12 mouse cellular contexts compared by ENCODE assay signal in the genomic region with DNA sequence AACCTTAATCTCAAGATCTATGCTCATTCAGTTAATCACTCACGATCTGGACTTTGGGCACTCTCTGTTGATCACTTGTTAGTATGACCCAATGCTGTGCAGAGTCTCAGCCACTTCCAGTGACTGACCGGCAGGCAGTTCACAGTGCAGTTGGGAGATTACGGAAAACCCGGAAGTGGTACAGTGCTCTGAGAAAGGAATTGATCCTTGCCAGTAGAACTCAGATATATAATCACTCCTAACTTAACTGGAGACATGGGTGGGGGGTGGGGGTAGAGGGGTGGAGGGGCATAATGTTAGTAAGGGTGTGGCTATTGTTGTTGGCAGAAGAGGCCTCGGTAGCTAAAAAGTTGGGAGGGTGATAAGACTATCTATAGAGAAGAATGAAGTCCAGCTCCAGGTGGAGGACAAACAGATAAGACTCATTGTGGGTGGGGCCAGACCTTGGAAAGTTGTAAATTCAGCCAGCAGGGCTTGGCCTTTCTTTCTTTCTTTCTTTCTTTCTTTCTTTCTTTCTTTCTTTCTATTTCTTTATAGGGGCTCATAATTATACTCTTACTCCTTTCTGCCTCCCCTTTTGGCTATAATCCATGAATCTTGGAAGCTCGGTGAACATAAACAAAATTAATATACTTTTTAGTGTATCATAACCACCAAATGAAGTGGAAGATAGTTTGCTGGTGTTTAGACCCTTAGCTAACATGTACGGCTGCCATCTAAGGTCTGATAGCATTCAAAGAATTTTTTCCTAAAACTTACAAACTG. TPM values are rescaled to one million over a fixed set of nuclear protein-coding genes. Genes with fewer than 3 reads are reported as not detected.
DNase-seq lines count a peak whose midpoint lies in the region; ATAC-seq and TF ChIP-seq lines count a peak whose summit lies in the region.
"Had no signal": no experiment of that assay in that cellular context is flagged by ENCODE, and none has a peak within 500 bp of the region (broad histone marks: within the 10 kb centered on the region; RNA-seq: fewer than 3 reads in every experiment).

No protein-coding gene starts in this region.

- H3K4me3 ChIP-seq in forebrain, embryonic 10.5 days = no peak overlapping the region
- no peak overlapping the region for H3K4me3 ChIP-seq in forebrain, embryonic 12.5 days (replicated peaks)
- 0 out of 2 replicates have a peak overlapping the region, but pooled peaks have one; percentile 6 for H3K4me3 ChIP-seq in liver, embryonic 12.5 days
- H3K4me3 ChIP-seq in stomach, postnatal 0 days (ENCODE audit: low read depth, low read length) = no peak overlapping the region
- H3K4me3 ChIP-seq: embryonic facial prominence, embryonic 12.5 days had no signal

- no peak overlapping the region for H3K9ac ChIP-seq in forebrain, embryonic 12.5 days
- peak overlapping the region; percentile 53 for H3K9ac ChIP-seq in liver, embryonic 12.5 days
- H3K9ac ChIP-seq in stomach, postnatal 0 days (ENCODE audit: low read length) = no peak overlapping the region
- H3K9ac ChIP-seq: embryonic facial prominence, embryonic 12.5 days had no signal

- intact Hi-C loops in left cerebral cortex, postnatal 10 days (cut with DNase I) = loop anchor here (10.0 kb wide), 1 partner anchor 150 kb away; no protein-coding TSS in a partner anchor
- intact Hi-C loops in left cerebral cortex, postnatal 36 days (cut with DNase I) = loop anchor here (10.0 kb wide), 1 partner anchor 150 kb away; no protein-coding TSS in a partner anchor

- no peaks in the 10 kb centered on the region; the same call in 1 of the 2 replicates for H3K4me1 ChIP-seq in forebrain, embryonic 10.5 days
- no peaks in the 10 kb centered on the region for H3K4me1 ChIP-seq in forebrain, embryonic 12.5 days
- H3K4me1 ChIP-seq in liver, embryonic 12.5 days = peaks cover 88% of the 10 kb centered on the region
- H3K4me1 ChIP-seq in stomach, postnatal 0 days (replicated peaks; ENCODE audit: control insufficient read depth, insufficient read depth) = 0 out of 2 replicates have a peak, but pooled peaks cover 2% of the 10 kb centered on the region
- H3K4me1 ChIP-seq: embryonic facial prominence, embryonic 12.5 days had no signal

- WGBS in forebrain, embryonic 10.5 days = 86% methylated on average over 7 of the region's 7 CpGs
- WGBS in forebrain, embryonic 12.5 days = 86% methylated on average over 7 of the region's 7 CpGs
- WGBS in liver, embryonic 12.5 days (ENCODE audit: insufficient replicate concordance) = 14% methylated on average over 7 of the region's 7 CpGs
- WGBS in stomach, postnatal 0 days = 50% methylated on average over 7 of the region's 7 CpGs

- H3K36me3 ChIP-seq in forebrain, embryonic 10.5 days (replicated peaks) = no peaks in the 10 kb centered on the region
- H3K36me3 ChIP-seq in forebrain, embryonic 12.5 days (replicated peaks) = no peaks in the 10 kb centered on the region
- H3K36me3 ChIP-seq in liver, embryonic 12.5 days = no peaks in the 10 kb centered on the region
- H3K36me3 ChIP-seq in stomach, postnatal 0 days (ENCODE audit: control insufficient read depth, insufficient read depth, low read length) = no peaks in the 10 kb centered on the region
- H3K36me3 ChIP-seq: embryonic facial prominence, embryonic 12.5 days had no signal

- no peaks in the 10 kb centered on the region for H3K9me3 ChIP-seq in forebrain, embryonic 10.5 days
- no peaks in the 10 kb centered on the region for H3K9me3 ChIP-seq in forebrain, embryonic 12.5 days
- H3K9me3 ChIP-seq in liver, embryonic 12.5 days (replicated peaks) = no peaks in the 10 kb centered on the region
- no peaks in the 10 kb centered on the region for H3K9me3 ChIP-seq in stomach, postnatal 0 days (ENCODE audit: control insufficient read depth, low read length)
- H3K9me3 ChIP-seq: embryonic facial prominence, embryonic 12.5 days had no signal

- no peak for TF ChIP-seq CTCF in stomach, postnatal 0 days (IDR thresholded peaks at IDR 0.05; ENCODE audit: low read depth)

- peak overlapping the region; percentile 41; the same call in 1 of the 2 replicates for H3K27ac ChIP-seq in forebrain, embryonic 10.5 days
- no peak overlapping the region for H3K27ac ChIP-seq in forebrain, embryonic 12.5 days
- H3K27ac ChIP-seq in liver, embryonic 12.5 days = peak overlapping the region; percentile 95
- peak overlapping the region; percentile 30; the same call in 1 of the 2 replicates for H3K27ac ChIP-seq in stomach, postnatal 0 days (replicated peaks)
- H3K27ac ChIP-seq: embryonic facial prominence, embryonic 12.5 days; kidney, postnatal 0 days had no signal

- TF ChIP-seq EP300 in stomach, postnatal 0 days (optimal IDR thresholded peaks at IDR 0.05) = no peak

- no peak for ATAC-seq in forebrain, embryonic 12.5 days (ENCODE audit: low FRiP score)
- ATAC-seq in liver, embryonic 12.5 days = peak; percentile 69
- peak; percentile 81 for ATAC-seq in stomach, postnatal 0 days (ENCODE audit: low FRiP score, low TSS enrichment)

- DNase-seq in forebrain, embryonic 10.5 days (ENCODE audit: extremely low spot score, low spot score) = no peak
- DNase-seq in kidney, postnatal 36 days = peak; percentile 54 to 61
- no peak for DNase-seq in kidney, postnatal 10 days
- peak; percentile 63 for DNase-seq in stomach, postnatal 0 days (ENCODE audit: low spot score)
- DNase-seq in left cerebral cortex, postnatal 10 days (ENCODE audit: extremely low spot score in 1 of 2, low spot score in 2 of 2) = no peak
- no peak for DNase-seq in left cerebral cortex, postnatal 36 days (ENCODE audit: low spot score in 2 of 2)
- DNase-seq: cerebellum, adult 18-20 months; thymus, adult 18-20 months had no signal

- H3K4me2 ChIP-seq in forebrain, embryonic 12.5 days = no peak overlapping the region
- peak overlapping the region; percentile 62 for H3K4me2 ChIP-seq in liver, embryonic 12.5 days
- H3K4me2 ChIP-seq in stomach, postnatal 0 days (replicated peaks; ENCODE audit: low read depth) = no peak overlapping the region
- H3K4me2 ChIP-seq: embryonic facial prominence, embryonic 12.5 days had no signal

- H3K27me3 ChIP-seq in forebrain, embryonic 10.5 days (ENCODE audit: poor library complexity, severe bottlenecking) = no peaks in the 10 kb centered on the region
- no peaks in the 10 kb centered on the region for H3K27me3 ChIP-seq in forebrain, embryonic 12.5 days
- H3K27me3 ChIP-seq in liver, embryonic 12.5 days (replicated peaks) = no peaks in the 10 kb centered on the region
- no peaks in the 10 kb centered on the region for H3K27me3 ChIP-seq in stomach, postnatal 0 days (ENCODE audit: control insufficient read depth, insufficient read depth, low read length)
- H3K27me3 ChIP-seq: embryonic facial prominence, embryonic 12.5 days had no signal

RNA-seq across cellular contexts. Expression of gene Ugcg, which starts 55.9 kb away (rescaled TPM):
- 11.7 and 12.0 TPM in 2 replicates for polyA plus RNA-seq in forebrain, embryonic 10.5 days (2016; fragmentation: Nextera tagmentation; extraction: Ambion mirVana)
- 18.7 and 19.9 TPM in 2 replicates for polyA plus RNA-seq in forebrain, embryonic 12.5 days (2016; fragmentation: Nextera tagmentation; extraction: Ambion mirVana)
- polyA plus RNA-seq in liver, embryonic 12.5 days (2016; fragmentation: Nextera tagmentation; extraction: Ambion mirVana) = 14.2 and 14.4 TPM in 2 replicates
- polyA plus RNA-seq in stomach, postnatal 0 days (2015; fragmentation: Nextera tagmentation; extraction: Ambion mirVana) = 18.9 and 19.0 TPM in 2 replicates
- total RNA-seq in left cerebral cortex, postnatal 10 days (2021) = 100 to 1,000 TPM; 102 to 104 TPM
- total RNA-seq in left cerebral cortex, postnatal 36 days (2021) = 10 to 100 TPM; 88.1 to 88.4 TPM

Comparison
In these comparisons a context has a peak if more than half of its experiments do, and no peak if none do; other contexts are left out.
1. DNase-seq: peak in kidney, postnatal 36 days (2 of 2) and stomach, postnatal 0 days (single experiment); none in forebrain, embryonic 10.5 days (single experiment), kidney, postnatal 10 days (single experiment), left cerebral cortex, postnatal 10 days (0 of 2) and left cerebral cortex, postnatal 36 days (0 of 2).